Mouse (Mus musculus) ES-Bruce4 (cell line): ENCODE data around the gene Gcsh.

Experiments used
- CTCF ChIP-seq: IDR thresholded peaks from one replicate; pipeline ENCODE4 v1.8.1; 2011; ENCODE audit warnings: low read depth, low read length
- POLR2A ChIP-seq: IDR thresholded peaks from one replicate; pipeline ENCODE4 v1.8.1; 2011; ENCODE audit warnings: low read length; ENCODE audit not compliant: insufficient read depth

DNA sequence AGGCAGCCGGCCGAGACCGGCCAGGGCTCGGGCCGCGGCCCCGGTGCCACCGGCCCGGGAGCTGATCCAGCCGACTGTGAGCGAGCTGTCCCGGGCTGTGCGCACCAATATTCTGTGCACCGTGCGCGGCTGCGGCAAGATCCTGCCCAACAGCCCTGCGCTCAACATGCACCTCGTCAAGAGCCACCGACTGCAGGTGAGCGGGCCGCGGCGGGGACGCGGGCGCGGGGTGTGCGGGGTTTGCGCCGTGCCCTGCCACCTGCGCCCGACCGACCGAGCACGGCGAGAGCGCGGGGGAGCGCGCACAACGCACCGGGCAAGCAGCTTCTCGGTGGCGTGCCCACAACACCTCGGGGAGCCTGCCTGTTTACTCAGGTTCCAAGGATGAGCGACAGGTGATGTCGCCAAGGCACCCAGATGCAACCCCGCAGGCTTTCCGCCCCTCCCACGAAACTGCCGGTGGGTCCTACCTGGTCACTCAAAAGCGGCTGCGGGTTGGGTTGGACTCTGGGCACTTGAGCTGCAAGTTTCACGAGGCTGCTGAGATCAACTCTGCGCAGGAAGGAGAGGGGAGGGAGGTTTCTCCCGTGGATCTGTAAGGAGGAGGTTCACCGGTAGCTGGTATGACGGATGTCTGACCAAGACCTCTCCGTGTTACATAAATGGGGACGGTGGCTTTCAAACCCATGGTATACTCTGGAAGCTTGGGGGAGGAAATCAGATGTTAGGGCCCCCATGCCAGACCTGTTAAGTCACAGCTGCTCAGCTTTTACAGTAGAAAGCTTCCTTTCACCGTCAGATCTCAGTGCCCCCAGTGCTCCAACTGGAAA, 49.6 kb downstream of the Gcsh start:
- TF ChIP-seq CTCF (no peak), POLR2A (no peak)
